Mouse (Mus musculus): ENCODE measurements at regions not wholly inside any gene's neighbourhood (a gene's known extent, or its start where the extent isn't known, plus 50 kb on each side); places are given as distances from the start of the nearest gene placed in this dataset.

DNA sequence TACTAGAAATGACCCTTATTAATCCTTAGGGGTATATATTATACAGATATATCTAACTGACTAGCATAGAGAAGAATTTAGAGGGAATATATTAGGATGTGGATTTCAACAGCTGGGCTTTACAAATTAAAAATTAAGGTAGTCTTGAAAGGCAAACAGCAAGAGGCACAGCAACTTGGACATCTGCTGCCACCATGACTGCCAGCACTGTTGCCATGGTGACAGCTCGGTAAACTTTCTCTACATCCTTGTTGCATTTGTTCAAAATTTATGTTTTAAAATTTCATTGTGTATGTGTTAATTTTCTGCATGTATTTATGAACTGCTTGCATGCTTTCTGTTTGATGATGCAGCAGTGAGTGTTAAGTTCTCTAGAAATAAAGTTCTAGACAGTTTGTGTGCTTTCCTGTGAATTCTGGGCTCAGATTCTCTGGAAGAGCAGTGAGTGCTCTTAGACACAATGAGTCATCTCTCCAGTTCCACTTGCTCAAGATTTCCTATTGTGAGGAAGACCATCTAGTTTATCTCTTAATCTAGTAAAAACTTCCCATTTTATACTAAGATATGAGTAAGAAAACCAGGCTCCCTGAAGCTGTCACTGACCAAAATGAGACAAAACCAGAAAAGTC lies 99.4 kb upstream of the Pclo start:
- ATAC-seq (ENCODE audit: low read depth) (no peak), DNase-seq (ENCODE audit: low spot score) (no peak)
- H3K9ac ChIP-seq (ENCODE audit: low read depth, low read length) = no peak overlapping the region
- 73% methylated on average over 1 of the region's 1 CpGs for WGBS
- no peaks in the 10 kb centered on the region for H3K4me1 ChIP-seq (ENCODE audit: control insufficient read depth, insufficient read depth, low read length)
- H3K4me2 ChIP-seq (ENCODE audit: low read depth, low read length) = no peak overlapping the region
- H3K9me3 ChIP-seq (ENCODE audit: control insufficient read depth, low read length) = no peaks in the 10 kb centered on the region
- no peak overlapping the region for H3K27ac ChIP-seq (replicated peaks; ENCODE audit: low read depth, low read length)
- H3K27me3 ChIP-seq (replicated peaks; ENCODE audit: control insufficient read depth, insufficient read depth, low read length) = no peaks in the 10 kb centered on the region
- no peak overlapping the region for H3K4me3 ChIP-seq (ENCODE audit: low read depth, low read length)
- H3K36me3 ChIP-seq (ENCODE audit: control insufficient read depth, insufficient read depth, low read length) = no peaks in the 10 kb centered on the region

- no peaks in the 10 kb centered on the region for H3K27me3 ChIP-seq (replicated peaks; ENCODE audit: control insufficient read depth, insufficient read depth, low read length)
- H3K4me1 ChIP-seq (ENCODE audit: control insufficient read depth, insufficient read depth, low read length) = no peaks in the 10 kb centered on the region
- H3K4me2 ChIP-seq (ENCODE audit: low read depth, low read length) = no peak overlapping the region
- H3K9me3 ChIP-seq (ENCODE audit: control insufficient read depth, low read length) = no peaks in the 10 kb centered on the region
- 70% methylated on average over 5 of the region's 5 CpGs for WGBS
- no peak for DNase-seq (ENCODE audit: low spot score)
- H3K27ac ChIP-seq (replicated peaks; ENCODE audit: low read depth, low read length) = no peak overlapping the region
- no peaks in the 10 kb centered on the region for H3K36me3 ChIP-seq (ENCODE audit: control insufficient read depth, insufficient read depth, low read length)
- H3K4me3 ChIP-seq (ENCODE audit: low read depth, low read length) = no peak overlapping the region
- no peak for ATAC-seq (ENCODE audit: low read depth)
- H3K9ac ChIP-seq (ENCODE audit: low read depth, low read length) = no peak overlapping the region
Measured at GRCm38 (mm10) chr5:14453082-14453481, 61.6 kb upstream of the Pclo start.

All from embryonic facial prominence, embryonic 14.5 days (tissue).